Mouse (Mus musculus): ENCODE measurements around the gene 4931440F15Rik.

GRCm38 (mm10) chr11:29840606-29841227 lies 15.2 kb upstream of the 4931440F15Rik start:
- TF ChIP-seq CTCF (IDR thresholded peaks at IDR 0.05; ENCODE audit: borderline replicate concordance, control insufficient read depth, extremely low read depth, insufficient read depth, low read length, poor library complexity) (no peak), POLR2A (IDR thresholded peaks at IDR 0.05; ENCODE audit: control insufficient read depth, extremely low read depth, insufficient read depth, low read length, poor library complexity) (no peak)
